Mouse (Mus musculus): ENCODE results near the gene F830045P16Rik. TPM values are rescaled to one million over a fixed set of nuclear protein-coding genes. Genes with fewer than 3 reads are reported as not detected.
"Not testable (repeated sequence)": the region's sequence is repeated elsewhere in the genome, so short reads cannot be mapped to it uniquely, and the experiment has no call there.

F830045P16Rik gene
- total RNA-seq, 2 experiments from 2014 or later: 0.18 TPM; not detected in 1

DNA sequence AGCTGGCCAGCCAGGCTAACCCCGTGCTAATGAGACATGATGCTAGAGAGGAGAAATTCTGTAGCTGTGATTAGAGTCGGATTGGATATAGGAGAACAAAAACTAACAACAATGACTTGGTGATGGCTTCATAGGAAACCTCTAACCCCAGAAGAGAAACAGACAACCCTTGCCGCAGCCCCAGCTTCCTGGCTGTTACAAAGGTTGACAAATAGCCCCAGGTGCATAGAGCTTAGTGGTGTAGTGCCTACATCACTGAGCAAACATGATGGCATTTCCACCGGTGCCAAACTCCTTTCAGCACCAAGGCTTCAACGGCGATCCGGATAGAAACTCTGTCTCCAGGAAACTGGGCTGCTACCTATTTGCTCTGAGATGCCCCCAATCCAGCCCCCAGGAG lies 9.2 kb upstream of the F830045P16Rik start:
- DNase-seq (ENCODE audit: low spot score in 2 of 2): no peak

- no peak for DNase-seq (ENCODE audit: low spot score in 2 of 2)
These were observed 8.5 kb upstream of the F830045P16Rik start for GRCm38 (mm10) chr2:129544919-129545318.

- DNase-seq (ENCODE audit: low spot score in 2 of 2): peak in 1 of 2 experiments; percentile 33
These were observed 8.0 kb upstream of the F830045P16Rik start for GRCm38 (mm10) chr2:129544448-129544847.

- peak in 1 of 2 experiments; percentile 12 for DNase-seq (ENCODE audit: low spot score in 2 of 2)
These were observed 3.6 kb upstream of the F830045P16Rik start for GRCm38 (mm10) chr2:129540036-129540435.

- DNase-seq (ENCODE audit: low spot score in 2 of 2): peak in 1 of 2 experiments; percentile 3
These were observed 2.8 kb upstream of the F830045P16Rik start for GRCm38 (mm10) chr2:129539175-129539574.

DNA sequence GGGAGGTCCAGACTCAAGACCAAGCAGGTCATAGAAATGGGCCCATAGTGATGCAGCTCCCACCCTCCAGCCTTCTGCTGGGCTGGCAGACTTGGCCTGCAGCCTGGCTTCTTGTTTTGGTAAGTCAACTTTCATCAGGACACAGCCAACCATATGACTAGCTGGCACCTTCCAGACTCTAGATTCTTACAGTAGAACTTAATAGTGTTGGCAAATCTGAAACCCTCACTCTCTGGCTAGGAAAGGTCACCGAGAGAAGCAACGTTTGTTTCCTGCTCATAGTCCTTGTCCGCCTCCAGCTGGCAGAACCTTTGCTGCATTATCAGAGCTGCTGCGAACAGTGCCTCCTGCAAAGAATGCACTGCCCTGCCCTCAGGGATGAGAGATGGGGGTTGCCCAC lies 1.5 kb upstream of the F830045P16Rik start:
- peak in 1 of 2 experiments; percentile 15 for DNase-seq (ENCODE audit: low spot score in 2 of 2)

DNA sequence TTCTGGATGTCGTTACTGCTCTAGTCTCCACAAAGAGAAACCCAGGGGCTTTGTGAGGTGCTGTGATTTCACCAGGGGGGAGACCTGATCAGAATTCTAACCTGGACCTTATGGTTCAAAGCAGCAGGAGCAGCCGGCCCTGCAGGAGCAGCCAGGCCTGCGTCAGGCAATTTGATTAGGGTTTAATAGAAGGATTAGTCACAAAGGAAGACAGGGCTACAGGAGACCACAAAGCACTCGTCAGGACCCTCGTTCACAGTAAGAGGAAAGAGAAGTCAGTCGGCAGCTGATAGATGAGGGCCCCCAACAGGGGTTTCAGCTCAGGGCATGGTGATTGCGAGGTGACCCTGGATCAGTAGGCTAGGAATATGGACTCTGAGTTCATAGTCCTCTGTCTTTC lies 958 bp upstream of the F830045P16Rik start:
- peak in 1 of 2 experiments; percentile 10 for DNase-seq (ENCODE audit: low spot score in 2 of 2)

DNA sequence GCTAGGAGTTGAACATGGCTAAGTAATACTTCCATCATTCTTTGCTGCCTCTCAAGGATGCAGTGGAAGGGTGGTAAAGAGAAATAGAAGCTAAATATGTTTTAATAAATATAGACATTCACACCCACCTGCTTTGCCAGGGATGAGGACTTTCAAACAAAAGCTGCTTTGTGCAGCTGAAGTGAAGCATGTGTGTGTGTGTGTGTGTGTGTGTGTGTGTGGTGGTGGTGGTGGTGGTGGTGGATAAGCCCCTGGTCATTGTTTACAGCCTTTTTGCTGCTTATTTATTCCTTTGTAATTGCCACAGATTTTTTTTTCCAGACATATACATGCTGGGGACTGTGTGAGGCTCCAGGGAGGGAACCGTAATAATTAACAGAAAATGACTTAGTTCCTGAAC lies 524 bp upstream of the F830045P16Rik start:
- no peak for DNase-seq (ENCODE audit: low spot score in 2 of 2)

GRCm38 (mm10) chr2:129534886-129535591 lies 1.4 kb downstream of the F830045P16Rik start:
- peak in 1 of 2 experiments; percentile 11 for DNase-seq (ENCODE audit: low spot score in 2 of 2)

GRCm38 (mm10) chr2:129531890-129532289 lies 4.5 kb downstream of the F830045P16Rik start:
- DNase-seq (ENCODE audit: low spot score in 2 of 2): no peak

- no peak for DNase-seq (ENCODE audit: low spot score in 2 of 2)
These were observed 5.3 kb downstream of the F830045P16Rik start for GRCm38 (mm10) chr2:129531102-129531501.

DNA sequence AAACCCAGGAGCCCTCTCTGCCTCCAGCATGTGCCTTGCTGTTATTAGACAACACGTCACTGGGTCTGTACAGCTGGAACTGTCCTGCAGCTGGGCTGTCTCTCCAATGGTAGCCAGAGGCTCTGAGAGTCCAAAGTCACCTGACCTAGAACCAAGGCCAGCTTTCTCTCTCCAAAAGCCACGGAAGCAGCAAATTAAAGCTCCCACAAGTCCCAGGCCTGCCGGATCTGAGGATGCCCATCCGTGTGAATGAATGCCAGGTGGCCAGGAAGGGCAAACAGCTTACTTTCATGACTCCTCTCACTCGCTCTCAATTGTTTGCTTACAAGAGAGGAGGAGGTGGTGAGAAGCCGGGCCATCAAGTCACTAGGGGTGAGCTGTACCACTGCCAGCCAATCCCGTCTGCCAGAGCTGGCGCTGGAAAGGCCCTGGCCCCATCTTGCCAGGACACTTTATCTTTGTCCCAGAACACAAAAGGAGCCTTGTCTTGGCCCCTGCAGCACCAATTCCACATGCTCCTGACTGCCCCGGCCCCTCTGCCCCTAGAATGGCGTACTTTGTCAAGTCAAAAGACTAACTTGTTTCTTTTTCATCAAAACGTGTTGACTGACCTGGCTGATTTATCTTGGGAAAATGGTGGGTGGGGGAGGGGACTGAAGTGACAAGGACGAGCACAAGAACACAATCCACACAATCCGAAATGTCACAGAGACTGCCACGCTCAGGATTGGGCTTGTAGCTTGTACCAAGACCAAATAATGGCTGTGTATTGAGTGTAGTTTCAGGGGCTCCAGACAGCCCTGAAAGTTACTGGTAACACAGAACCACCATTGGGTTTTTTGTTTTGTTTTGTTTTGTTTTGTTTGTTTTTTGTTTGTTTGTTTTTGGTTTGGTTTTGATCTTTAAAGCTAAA lies 6.8 kb downstream of the F830045P16Rik start:
- DNase-seq (ENCODE audit: low spot score in 2 of 2): no peak

- DNase-seq (ENCODE audit: low spot score in 2 of 2): no peak
These were observed 8.5 kb downstream of the F830045P16Rik start for GRCm38 (mm10) chr2:129527916-129528315.

DNA sequence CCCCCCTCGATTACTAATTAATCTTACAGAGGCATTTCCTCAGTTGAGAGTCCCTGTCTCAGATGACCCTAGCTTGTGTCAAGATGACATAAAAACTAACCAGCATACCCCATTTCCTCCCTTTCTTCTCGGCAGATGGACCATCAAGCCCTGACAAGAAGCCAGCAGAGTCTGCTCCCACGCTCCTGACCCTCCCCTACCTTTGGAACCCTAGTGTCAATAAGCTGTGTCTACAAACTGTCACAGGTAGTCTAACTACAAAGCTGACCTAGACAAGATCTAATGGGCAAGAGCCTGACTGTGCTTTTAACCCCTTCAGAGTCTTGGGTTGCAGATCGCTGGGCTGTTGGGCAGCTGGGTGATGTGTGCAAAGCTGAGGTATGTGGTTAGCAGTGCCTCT lies 10.1 kb downstream of the F830045P16Rik start:
- DNase-seq (ENCODE audit: low spot score in 2 of 2): no peak

- no peak for DNase-seq (ENCODE audit: low spot score in 2 of 2)
These were observed 10.8 kb downstream of the F830045P16Rik start for GRCm38 (mm10) chr2:129525644-129526043.

GRCm38 (mm10) chr2:129518526-129518925 lies 17.9 kb downstream of the F830045P16Rik start:
- no peak for DNase-seq (ENCODE audit: low spot score in 2 of 2)

- DNase-seq (ENCODE audit: low spot score in 2 of 2): no peak
These were observed 21.2 kb downstream of the F830045P16Rik start for GRCm38 (mm10) chr2:129514923-129515920.

GRCm38 (mm10) chr2:129514401-129514667 lies 22.1 kb downstream of the F830045P16Rik start:
- no peak for DNase-seq (ENCODE audit: low spot score in 2 of 2)

- DNase-seq (ENCODE audit: low spot score in 2 of 2): no peak
These were observed 22.6 kb downstream of the F830045P16Rik start for GRCm38 (mm10) chr2:129513546-129514400.

DNA sequence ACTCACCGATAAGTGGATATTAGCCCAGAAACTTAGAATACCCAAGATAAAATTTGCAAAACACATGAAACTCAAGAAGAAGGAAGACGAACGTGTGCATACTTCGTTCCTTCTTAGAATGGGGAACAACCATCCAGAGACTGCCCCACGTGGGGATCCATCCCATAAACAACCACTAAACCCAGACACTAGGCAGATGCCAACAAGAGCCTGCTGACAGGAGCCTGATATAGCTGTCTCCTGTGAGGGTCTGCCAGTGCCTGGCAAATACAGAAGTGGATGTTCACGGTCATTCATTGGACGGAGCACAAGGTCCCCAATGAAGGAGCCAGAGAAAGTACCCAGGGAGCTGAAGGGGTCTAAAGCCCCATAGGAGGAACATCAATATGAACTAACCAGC lies 24.3 kb downstream of the F830045P16Rik start:
- DNase-seq (ENCODE audit: low spot score in 2 of 2): not testable (repeated sequence)

Data from gastrocnemius, postnatal 4 days (tissue).